Mouse (Mus musculus) liver, embryonic 12.5 days (tissue): ENCODE results near the gene Ggt6. TPM values are rescaled to one million over a fixed set of nuclear protein-coding genes. Genes with fewer than 3 reads are reported as not detected.

Experiments used
- ATAC-seq: fragments of 200-750 bp; cut with Nextera tagmentation; 2 replicates; pipeline ENCODE4 v1.8.0; 2017; ENCODE audit warnings: moderate number of reproducible peaks, mild to moderate bottlenecking, moderate library complexity
- H3K27ac ChIP-seq: fragments of 300-500 bp; sonication (generic); 2 replicates; pipeline ENCODE4 v1.5.1; 2016; ENCODE audit warnings: mild to moderate bottlenecking
- H3K27me3 ChIP-seq: fragments of 300-500 bp; sonication (generic); replicated peaks from 2 replicates; pipeline ENCODE4 v1.6.1; 2016; ENCODE audit warnings: mild to moderate bottlenecking, moderate library complexity
- H3K36me3 ChIP-seq: fragments of 300-500 bp; sonication (generic); 2 replicates; pipeline ENCODE4 v1.6.1; 2016; ENCODE audit warnings: mild to moderate bottlenecking, moderate library complexity
- H3K4me1 ChIP-seq: fragments of 300-500 bp; sonication (generic); 2 replicates; pipeline ENCODE4 v1.6.1; 2016
- H3K4me2 ChIP-seq: fragments of 300-500 bp; sonication (generic); 2 replicates; pipeline ENCODE4 v1.6.1; 2016; ENCODE audit warnings: mild to moderate bottlenecking, moderate library complexity
- H3K4me3 ChIP-seq: fragments of 300-500 bp; sonication (generic); 2 replicates; pipeline ENCODE4 v1.5.1; 2016; ENCODE audit warnings: mild to moderate bottlenecking, moderate library complexity
- H3K9ac ChIP-seq: fragments of 300-500 bp; sonication (generic); 2 replicates; pipeline ENCODE4 v1.6.1; 2016; ENCODE audit warnings: mild to moderate bottlenecking, moderate library complexity
- H3K9me3 ChIP-seq: fragments of 300-500 bp; sonication (generic); replicated peaks from 2 replicates; pipeline ENCODE4 v1.6.1; 2016; ENCODE audit warnings: mild to moderate bottlenecking, moderate library complexity
- WGBS: fragments of 180-500 bp; shearing (Covaris S2); methylation state at CpG from one replicate; pipeline ENCODE4 v1.1.7; 2016; ENCODE audit not compliant: insufficient replicate concordance; 5-methylcytosine and 5-hydroxymethylcytosine counted together
- polyA plus RNA-seq: library from polyadenylated mRNA; unstranded; fragments of >200 nt; fragmentation: Nextera tagmentation; extraction: Ambion mirVana; gene quantifications from 2 replicates; pipeline ENCODE4 v1.2.1, GENCODE M21; 2016

Ggt6 gene
- 0.12 TPM in 1 of 2 replicates, not detected in the other for polyA plus RNA-seq

- Histone ChIP-seq H3K9me3 (no peaks in the 10 kb centered on the region), H3K4me1 (no peaks in the 10 kb centered on the region), H3K27ac (no peak within 1 kb of the TSS), H3K9ac (no peak within 1 kb of the TSS), H3K27me3 (peaks cover 4% of the 10 kb centered on the region; the same call in 1 of the 2 replicates), H3K36me3 (no peaks in the 10 kb centered on the region), H3K4me2 (no peak within 1 kb of the TSS), H3K4me3 (no peak within 1 kb of the TSS)
- 55% methylated on average over 11 of the region's 11 CpGs for WGBS
- ATAC-seq, result 0 out of 2 replicates have a peak, but pooled peaks have one; percentile 18
These were observed at the start of gene Ggt6 for GRCm38 (mm10) chr11:72434963-72435693. TSS of gene Ggt6 (plus strand) at chr11:72435526.

- H3K9ac ChIP-seq, result no peak overlapping the region
- WGBS, result 86% methylated on average over 6 of the region's 6 CpGs
- ATAC-seq, result no peak
These were observed 47.2 kb upstream of the Ggt6 start for GRCm38 (mm10) chr11:72388113-72388529.

GRCm38 (mm10) chr11:72389407-72390142, 45.8 kb upstream of the Ggt6 start:
- H3K4me1 ChIP-seq, result no peaks in the 10 kb centered on the region
- H3K27me3 ChIP-seq, result no peaks in the 10 kb centered on the region
- ATAC-seq, result no peak
- no peak overlapping the region for H3K4me3 ChIP-seq
- no peaks in the 10 kb centered on the region for H3K36me3 ChIP-seq
- WGBS, result 76% methylated on average over 7 of the region's 7 CpGs
- no peak overlapping the region for H3K4me2 ChIP-seq
- no peak overlapping the region for H3K9ac ChIP-seq
- no peak overlapping the region for H3K27ac ChIP-seq
- H3K9me3 ChIP-seq, result no peaks in the 10 kb centered on the region

More at GRCm38 (mm10) chr11:72388113-72388529, 47.2 kb upstream of the Ggt6 start:
- Histone ChIP-seq H3K4me3 (no peak overlapping the region), H3K27ac (no peak overlapping the region), H3K27me3 (no peaks in the 10 kb centered on the region), H3K4me2 (no peak overlapping the region), H3K36me3 (no peaks in the 10 kb centered on the region), H3K9me3 (no peaks in the 10 kb centered on the region), H3K4me1 (no peaks in the 10 kb centered on the region)

- no peak overlapping the region for H3K27ac ChIP-seq
- no peaks in the 10 kb centered on the region for H3K27me3 ChIP-seq
- WGBS, result 75% methylated on average over 13 of the region's 13 CpGs
- H3K9ac ChIP-seq, result no peak overlapping the region
- no peaks in the 10 kb centered on the region for H3K4me1 ChIP-seq
- H3K4me3 ChIP-seq, result no peak overlapping the region
- H3K4me2 ChIP-seq, result no peak overlapping the region
- H3K9me3 ChIP-seq, result no peaks in the 10 kb centered on the region
- H3K36me3 ChIP-seq, result no peaks in the 10 kb centered on the region
- no peak for ATAC-seq
These were observed 44.1 kb upstream of the Ggt6 start for GRCm38 (mm10) chr11:72391181-72391580.

- H3K27me3 ChIP-seq, result no peaks in the 10 kb centered on the region
- H3K27ac ChIP-seq, result no peak overlapping the region
- H3K4me1 ChIP-seq, result no peaks in the 10 kb centered on the region
- WGBS, result 62% methylated on average over 3 of the region's 3 CpGs
- no peak overlapping the region for H3K4me3 ChIP-seq
- no peaks in the 10 kb centered on the region for H3K36me3 ChIP-seq
- H3K9me3 ChIP-seq, result no peaks in the 10 kb centered on the region
- no peak overlapping the region for H3K4me2 ChIP-seq
- no peak overlapping the region for H3K9ac ChIP-seq
- no peak for ATAC-seq
These were observed 42.1 kb upstream of the Ggt6 start for GRCm38 (mm10) chr11:72393243-72393642.

GRCm38 (mm10) chr11:72393669-72394068, 41.7 kb upstream of the Ggt6 start:
- H3K9ac ChIP-seq, result no peak overlapping the region
- WGBS, result 61% methylated on average over 5 of the region's 5 CpGs
- H3K4me2 ChIP-seq, result no peak overlapping the region
- H3K4me1 ChIP-seq, result no peaks in the 10 kb centered on the region
- no peaks in the 10 kb centered on the region for H3K36me3 ChIP-seq
- no peak overlapping the region for H3K27ac ChIP-seq
- H3K4me3 ChIP-seq, result no peak overlapping the region
- no peaks in the 10 kb centered on the region for H3K27me3 ChIP-seq
- no peak for ATAC-seq
- no peaks in the 10 kb centered on the region for H3K9me3 ChIP-seq

GRCm38 (mm10) chr11:72394694-72395093, 40.6 kb upstream of the Ggt6 start:
- Histone ChIP-seq H3K4me1 (no peaks in the 10 kb centered on the region), H3K27ac (no peak overlapping the region), H3K4me3 (no peak overlapping the region), H3K36me3 (peaks cover 4% of the 10 kb centered on the region), H3K27me3 (no peaks in the 10 kb centered on the region), H3K9ac (no peak overlapping the region), H3K9me3 (no peaks in the 10 kb centered on the region), H3K4me2 (no peak overlapping the region)
- ATAC-seq, result no peak
- WGBS, result 26% methylated on average over 2 of the region's 2 CpGs

- Histone ChIP-seq H3K4me1 (no peaks in the 10 kb centered on the region), H3K36me3 (peaks cover 13% of the 10 kb centered on the region), H3K27me3 (no peaks in the 10 kb centered on the region), H3K4me3 (no peak overlapping the region), H3K9me3 (no peaks in the 10 kb centered on the region), H3K4me2 (no peak overlapping the region), H3K9ac (no peak overlapping the region), H3K27ac (no peak overlapping the region)
- 76% methylated on average over 6 of the region's 6 CpGs for WGBS
- ATAC-seq, result no peak
These were observed 39.7 kb upstream of the Ggt6 start for GRCm38 (mm10) chr11:72395652-72396051.

- no peak for ATAC-seq
- H3K4me1 ChIP-seq, result no peaks in the 10 kb centered on the region
- H3K27me3 ChIP-seq, result no peaks in the 10 kb centered on the region
- WGBS, result 54% methylated on average over 7 of the region's 7 CpGs
- H3K9me3 ChIP-seq, result no peaks in the 10 kb centered on the region
- H3K27ac ChIP-seq, result no peak overlapping the region
- H3K4me3 ChIP-seq, result no peak overlapping the region
- H3K4me2 ChIP-seq, result no peak overlapping the region
- H3K9ac ChIP-seq, result no peak overlapping the region
- H3K36me3 ChIP-seq, result peaks cover 16% of the 10 kb centered on the region
These were observed 38.7 kb upstream of the Ggt6 start for GRCm38 (mm10) chr11:72396621-72397020.

- Histone ChIP-seq H3K9me3 (no peaks in the 10 kb centered on the region), H3K4me3 (no peak overlapping the region), H3K9ac (no peak overlapping the region), H3K4me1 (no peaks in the 10 kb centered on the region), H3K4me2 (no peak overlapping the region), H3K27me3 (no peaks in the 10 kb centered on the region), H3K36me3 (peaks cover 16% of the 10 kb centered on the region), H3K27ac (no peak overlapping the region)
- 76% methylated on average over 10 of the region's 10 CpGs for WGBS
- no peak for ATAC-seq
These were observed 38.3 kb upstream of the Ggt6 start for GRCm38 (mm10) chr11:72397072-72397471.

GRCm38 (mm10) chr11:72397811-72398525, 37.4 kb upstream of the Ggt6 start:
- Histone ChIP-seq H3K9me3 (no peaks in the 10 kb centered on the region), H3K36me3 (peaks cover 16% of the 10 kb centered on the region), H3K27me3 (peaks cover under 1% of the 10 kb centered on the region; the same call in 1 of the 2 replicates), H3K27ac (no peak overlapping the region), H3K4me2 (no peak overlapping the region), H3K4me3 (no peak overlapping the region), H3K4me1 (no peaks in the 10 kb centered on the region), H3K9ac (no peak overlapping the region)
- WGBS, result 75% methylated on average over 8 of the region's 8 CpGs
- ATAC-seq, result no peak

GRCm38 (mm10) chr11:72401068-72401467, 34.3 kb upstream of the Ggt6 start:
- Histone ChIP-seq H3K9me3 (no peaks in the 10 kb centered on the region), H3K4me1 (0 out of 2 replicates have a peak, but pooled peaks cover 5% of the 10 kb centered on the region), H3K36me3 (peaks cover 16% of the 10 kb centered on the region), H3K4me2 (no peak overlapping the region), H3K27me3 (peaks cover 19% of the 10 kb centered on the region), H3K9ac (no peak overlapping the region), H3K4me3 (no peak overlapping the region), H3K27ac (no peak overlapping the region)
- no peak for ATAC-seq
- WGBS, result 81% methylated on average over 12 of the region's 12 CpGs
